Mouse (Mus musculus) neural tube, embryonic 11.5 days (tissue): Measurements from ENCODE around the gene Nfat5. TPM values are rescaled to one million over a fixed set of nuclear protein-coding genes. Genes with fewer than 3 reads are reported as not detected.

Experiments
- ATAC-seq: fragments of 200-750 bp; cut with Nextera tagmentation; 2 replicates; pipeline ENCODE4 v1.8.0; 2017; ENCODE audit warnings: moderate number of reproducible peaks, mild to moderate bottlenecking, moderate TSS enrichment, moderate library complexity; ENCODE audit not compliant: insufficient read depth, low FRiP score, low TSS enrichment
- DNase-seq: peaks from one replicate; pipeline ENCODE4 v3.0.0-alpha.2; 2015; ENCODE audit warnings: low spot score
- H3K27ac ChIP-seq: fragments of 300-500 bp; sonication (generic); 2 replicates; pipeline ENCODE4 v1.5.1; 2014; ENCODE audit warnings: low read depth, mild to moderate bottlenecking, low read length
- H3K27me3 ChIP-seq: fragments of 300-500 bp; sonication (generic); 2 replicates; pipeline ENCODE4 v1.6.1; 2014; ENCODE audit warnings: mild to moderate bottlenecking, low read length, mixed read lengths; ENCODE audit not compliant: control insufficient read depth, insufficient read depth
- H3K36me3 ChIP-seq: fragments of 300-500 bp; sonication (generic); 2 replicates; pipeline ENCODE4 v1.6.1; 2014; ENCODE audit warnings: mild to moderate bottlenecking, low read length, moderate library complexity, mixed read lengths; ENCODE audit not compliant: control insufficient read depth, insufficient read depth
- H3K4me1 ChIP-seq: fragments of 300-500 bp; sonication (generic); 2 replicates; pipeline ENCODE4 v1.6.1; 2014; ENCODE audit warnings: low read length, mixed read lengths; ENCODE audit not compliant: control insufficient read depth, insufficient read depth
- H3K4me2 ChIP-seq: fragments of 300-500 bp; sonication (generic); 2 replicates; pipeline ENCODE4 v1.6.1; 2014; ENCODE audit warnings: low read depth, mild to moderate bottlenecking, moderate library complexity
- H3K4me3 ChIP-seq: fragments of 300-500 bp; sonication (generic); 2 replicates; pipeline ENCODE4 v1.5.1; 2014; ENCODE audit warnings: low read depth, low read length
- H3K9ac ChIP-seq: fragments of 300-500 bp; sonication (generic); 2 replicates; pipeline ENCODE4 v1.6.1; 2014; ENCODE audit warnings: mild to moderate bottlenecking, low read length
- H3K9me3 ChIP-seq: fragments of 300-500 bp; sonication (generic); 2 replicates; pipeline ENCODE4 v1.6.1; 2016; ENCODE audit warnings: low read length; ENCODE audit not compliant: control insufficient read depth
- WGBS: fragments of 180-500 bp; shearing (Covaris S2); extraction: QIAGEN DNeasy Blood & Tissue Kit; methylation state at CpG from one replicate; pipeline ENCODE4 v1.1.7; 2014; 5-methylcytosine and 5-hydroxymethylcytosine counted together
- polyA plus RNA-seq: library from polyadenylated mRNA; unstranded; fragments of >200 nt; fragmentation: Nextera tagmentation; extraction: Ambion mirVana; gene quantifications from 2 replicates; pipeline ENCODE4 v1.2.1, GENCODE M21; 2014

The Nfat5 gene
- 8.8 and 11.2 TPM in 2 replicates for polyA plus RNA-seq

GRCm38 (mm10) chr8:107292928-107293601 is at the start of gene Nfat5:
TSS of gene Nfat5 (plus strand) at chr8:107293470.
- no peaks in the 10 kb centered on the region for H3K9me3 ChIP-seq
- H3K9ac ChIP-seq, result peak within 1 kb of the TSS; percentile 94
- peak within 1 kb of the TSS; percentile 48 for H3K4me2 ChIP-seq
- WGBS, result under 1% methylated on average over 44 of the region's 49 CpGs
- no peaks in the 10 kb centered on the region for H3K36me3 ChIP-seq
- H3K27ac ChIP-seq, result peak within 1 kb of the TSS; percentile 94
- H3K4me3 ChIP-seq, result peak within 1 kb of the TSS; percentile 96
- DNase-seq, result peak; percentile 96
- H3K27me3 ChIP-seq, result no peaks in the 10 kb centered on the region
- H3K4me1 ChIP-seq, result peaks cover 5% of the 10 kb centered on the region; the same call in 1 of the 2 replicates
- peak; percentile 90 for ATAC-seq

- no peaks in the 10 kb centered on the region for H3K27me3 ChIP-seq
- 78% methylated on average over 8 of the region's 8 CpGs for WGBS
- H3K4me2 ChIP-seq, result no peak overlapping the region
- H3K9me3 ChIP-seq, result no peaks in the 10 kb centered on the region
- no peak overlapping the region for H3K4me3 ChIP-seq
- DNase-seq, result no peak
- ATAC-seq, result no peak
- no peak overlapping the region for H3K9ac ChIP-seq
- no peak overlapping the region for H3K27ac ChIP-seq
- H3K4me1 ChIP-seq, result no peaks in the 10 kb centered on the region
- H3K36me3 ChIP-seq, result no peaks in the 10 kb centered on the region
Observed at GRCm38 (mm10) chr8:107244218-107244617, 49.1 kb upstream of the Nfat5 start.

DNA sequence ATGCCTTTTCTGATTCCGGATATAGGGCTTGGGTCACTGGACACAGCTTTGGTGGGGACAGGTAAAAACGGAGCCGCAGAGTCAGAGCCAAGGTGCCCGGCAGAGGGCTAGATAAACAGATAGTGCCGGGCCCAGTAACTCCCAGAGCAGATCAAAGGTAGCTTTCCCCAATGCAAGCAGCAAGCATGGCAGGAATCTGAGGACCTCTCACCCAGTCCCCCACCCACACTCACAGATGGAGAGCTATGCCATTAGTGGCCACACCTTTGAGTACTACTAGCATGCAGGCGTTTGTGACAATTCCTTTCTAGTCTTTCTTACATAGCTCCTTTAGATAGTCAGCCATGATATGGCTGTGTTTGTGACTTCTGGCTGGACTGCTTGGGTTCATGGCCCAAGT is 44.8 kb upstream of the Nfat5 start:
- H3K4me3 ChIP-seq, result no peak overlapping the region
- no peak for ATAC-seq
- H3K27ac ChIP-seq, result no peak overlapping the region
- WGBS, result 75% methylated on average over 6 of the region's 6 CpGs
- no peaks in the 10 kb centered on the region for H3K27me3 ChIP-seq
- no peak overlapping the region for H3K4me2 ChIP-seq
- no peaks in the 10 kb centered on the region for H3K36me3 ChIP-seq
- no peak for DNase-seq
- H3K4me1 ChIP-seq, result no peaks in the 10 kb centered on the region
- H3K9me3 ChIP-seq, result no peaks in the 10 kb centered on the region
- H3K9ac ChIP-seq, result no peak overlapping the region

GRCm38 (mm10) chr8:107251481-107252104 is 41.7 kb upstream of the Nfat5 start:
- no peaks in the 10 kb centered on the region for H3K36me3 ChIP-seq
- H3K9ac ChIP-seq, result no peak overlapping the region
- H3K27me3 ChIP-seq, result no peaks in the 10 kb centered on the region
- no peak overlapping the region for H3K4me2 ChIP-seq
- H3K27ac ChIP-seq, result no peak overlapping the region
- ATAC-seq, result no peak
- H3K4me1 ChIP-seq, result no peaks in the 10 kb centered on the region
- DNase-seq, result no peak
- WGBS, result 78% methylated on average over 5 of the region's 5 CpGs
- no peak overlapping the region for H3K4me3 ChIP-seq
- H3K9me3 ChIP-seq, result no peaks in the 10 kb centered on the region

- H3K27me3 ChIP-seq, result no peaks in the 10 kb centered on the region
- no peaks in the 10 kb centered on the region for H3K4me1 ChIP-seq
- no peaks in the 10 kb centered on the region for H3K9me3 ChIP-seq
- H3K4me2 ChIP-seq, result no peak overlapping the region
- ATAC-seq, result no peak
- 76% methylated on average over 6 of the region's 6 CpGs for WGBS
- no peaks in the 10 kb centered on the region for H3K36me3 ChIP-seq
- no peak overlapping the region for H3K27ac ChIP-seq
- no peak for DNase-seq
- no peak overlapping the region for H3K9ac ChIP-seq
- no peak overlapping the region for H3K4me3 ChIP-seq
Observed at GRCm38 (mm10) chr8:107253121-107253520, 40.1 kb upstream of the Nfat5 start.

DNA sequence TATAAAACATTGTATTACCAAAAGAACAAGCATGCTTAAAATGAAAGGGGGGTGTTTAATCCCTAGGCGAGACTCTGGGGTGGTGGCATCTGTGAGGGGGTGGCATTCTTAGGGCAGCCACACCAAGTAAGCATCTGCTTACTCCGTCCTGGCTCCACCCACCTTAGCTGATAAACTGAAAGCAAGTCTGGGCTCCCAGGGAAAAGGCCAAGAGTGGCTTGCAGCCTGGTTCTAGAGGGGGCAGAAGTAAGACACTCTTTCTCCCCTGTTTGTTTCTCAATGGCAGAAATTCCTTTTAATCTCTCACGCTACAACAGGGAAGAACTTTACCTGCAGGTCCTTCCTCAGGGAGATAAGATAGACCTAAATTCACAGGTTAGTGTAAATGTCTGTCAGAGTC is 38.9 kb upstream of the Nfat5 start:
- DNase-seq, result no peak
- no peaks in the 10 kb centered on the region for H3K9me3 ChIP-seq
- no peak overlapping the region for H3K4me3 ChIP-seq
- H3K36me3 ChIP-seq, result no peaks in the 10 kb centered on the region
- no peak overlapping the region for H3K4me2 ChIP-seq
- no peaks in the 10 kb centered on the region for H3K4me1 ChIP-seq
- no peak overlapping the region for H3K9ac ChIP-seq
- no peak overlapping the region for H3K27ac ChIP-seq
- no peak for ATAC-seq
- no peaks in the 10 kb centered on the region for H3K27me3 ChIP-seq
- WGBS, result 69% methylated on average over 3 of the region's 3 CpGs

DNA sequence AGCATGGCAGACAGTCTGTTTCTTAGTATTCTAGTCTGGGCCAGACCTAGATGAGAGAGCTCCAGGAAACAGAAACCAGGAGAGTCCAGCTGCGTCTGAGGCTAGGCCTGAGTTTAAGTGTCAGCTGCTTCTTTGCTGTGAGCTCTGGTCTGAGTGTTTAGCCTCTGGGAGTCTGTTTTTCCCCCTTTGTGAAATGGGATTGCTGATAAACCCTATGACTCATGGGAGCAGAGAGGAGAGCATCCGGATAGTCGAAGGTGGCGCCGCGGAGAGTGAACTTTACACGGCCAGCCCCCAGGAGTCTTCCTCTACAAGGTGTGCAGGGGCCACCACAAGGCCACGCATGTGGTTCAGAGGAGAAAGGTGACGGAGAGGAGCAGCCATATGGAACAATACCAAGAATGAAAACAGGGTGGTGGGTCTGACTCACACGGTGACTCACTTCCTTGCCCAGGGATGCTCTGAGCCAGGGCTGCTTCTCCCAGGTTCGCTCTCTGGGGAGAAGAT is 38.3 kb upstream of the Nfat5 start:
- no peak for DNase-seq
- no peaks in the 10 kb centered on the region for H3K4me1 ChIP-seq
- no peak overlapping the region for H3K9ac ChIP-seq
- WGBS, result 85% methylated on average over 11 of the region's 11 CpGs
- H3K4me2 ChIP-seq, result no peak overlapping the region
- no peaks in the 10 kb centered on the region for H3K27me3 ChIP-seq
- H3K27ac ChIP-seq, result no peak overlapping the region
- ATAC-seq, result no peak
- no peaks in the 10 kb centered on the region for H3K36me3 ChIP-seq
- no peak overlapping the region for H3K4me3 ChIP-seq
- no peaks in the 10 kb centered on the region for H3K9me3 ChIP-seq

DNA sequence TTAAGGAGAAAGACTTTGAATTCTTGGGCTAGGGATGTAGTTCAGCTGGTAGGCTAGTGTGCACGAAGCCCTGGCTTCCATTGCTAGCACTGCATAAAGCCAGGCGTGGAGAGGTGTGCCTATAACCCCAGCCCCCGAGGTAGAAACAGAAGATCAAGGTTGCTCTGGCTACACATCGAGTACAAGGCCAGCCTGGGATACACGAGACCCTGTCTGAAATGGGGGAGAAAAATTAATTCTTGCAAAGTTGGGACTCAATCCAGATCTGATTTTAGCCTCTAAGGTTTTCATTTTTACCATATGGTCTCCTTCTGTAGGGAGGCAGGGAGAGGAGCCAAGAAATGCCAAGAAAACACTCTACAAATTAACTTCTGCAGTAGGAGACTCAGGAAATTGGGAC is 36.0 kb upstream of the Nfat5 start:
- no peak overlapping the region for H3K4me3 ChIP-seq
- H3K4me1 ChIP-seq, result no peaks in the 10 kb centered on the region
- ATAC-seq (no peak), DNase-seq (no peak)
- H3K36me3 ChIP-seq, result no peaks in the 10 kb centered on the region
- no peak overlapping the region for H3K27ac ChIP-seq
- 78% methylated on average over 5 of the region's 5 CpGs for WGBS
- no peaks in the 10 kb centered on the region for H3K9me3 ChIP-seq
- H3K27me3 ChIP-seq, result no peaks in the 10 kb centered on the region
- H3K9ac ChIP-seq, result no peak overlapping the region
- no peak overlapping the region for H3K4me2 ChIP-seq

- Histone ChIP-seq H3K9ac (no peak overlapping the region), H3K27me3 (no peaks in the 10 kb centered on the region), H3K27ac (no peak overlapping the region), H3K4me1 (no peaks in the 10 kb centered on the region), H3K9me3 (no peaks in the 10 kb centered on the region), H3K4me2 (no peak overlapping the region), H3K36me3 (no peaks in the 10 kb centered on the region), H3K4me3 (no peak overlapping the region)
- DNase-seq (no peak), ATAC-seq (no peak)
- WGBS, result 92% methylated on average over 6 of the region's 6 CpGs
Observed at GRCm38 (mm10) chr8:107260120-107260519, 33.1 kb upstream of the Nfat5 start.
